Comparison of ENCODE assay signal across 8 mouse cellular contexts in genomic region chr5:35531586-35531985, GRCm38 (mm10). TPM values are rescaled to one million over a fixed set of nuclear protein-coding genes. Genes with fewer than 3 reads are reported as not detected.
A peak's percentile ranks its signal among the peaks of the same experiment; 100 is the strongest.
DNase-seq lines count a peak whose midpoint lies in the region; ATAC-seq and TF ChIP-seq lines count a peak whose summit lies in the region.
"Had no signal": no experiment of that assay in that cellular context is flagged by ENCODE, and none has a peak within 500 bp of the region (broad histone marks: within the 10 kb centered on the region; RNA-seq: fewer than 3 reads in every experiment).

No protein-coding gene starts in this region.

- ATAC-seq in midbrain, embryonic 14.5 days (ENCODE audit: low FRiP score, low TSS enrichment) = no peak; the same call in 1 of the 2 replicates
- ATAC-seq in midbrain, postnatal 0 days (ENCODE audit: low FRiP score) = no peak
- peak; percentile 77 for ATAC-seq in common myeloid progenitor, adult 5-6 weeks (replicated peaks; ENCODE audit: low read depth, poor library complexity, severe bottlenecking)
- no peak for ATAC-seq in limb, embryonic 11.5 days (ENCODE audit: insufficient number of reproducible peaks, low FRiP score, low TSS enrichment, low read depth)
- 0 out of 2 replicates have a peak, but pooled peaks have one; percentile 12 for ATAC-seq in stomach, embryonic 14.5 days (ENCODE audit: insufficient number of reproducible peaks, insufficient read depth, low FRiP score, low read depth)

- DNase-seq in midbrain, embryonic 14.5 days = peak; percentile 33
- DNase-seq in midbrain, postnatal 0 days (ENCODE audit: low spot score) = no peak
- peak; percentile 83 for DNase-seq in limb, embryonic 11.5 days (ENCODE audit: low spot score)
- DNase-seq in right cerebral cortex, adult 2 months (ENCODE audit: low spot score in 2 of 2) = no peak
- DNase-seq in left cerebral cortex, adult 8-10 months (ENCODE audit: low spot score in 2 of 2) = no peak

- H3K4me3 ChIP-seq in midbrain, embryonic 14.5 days (replicated peaks; ENCODE audit: low read depth, low read length) = no peak overlapping the region
- no peak overlapping the region for H3K4me3 ChIP-seq in midbrain, postnatal 0 days (ENCODE audit: low read depth, low read length)
- no peak overlapping the region for H3K4me3 ChIP-seq in limb, embryonic 11.5 days (ENCODE audit: low read depth, low read length)
- H3K4me3 ChIP-seq in stomach, embryonic 14.5 days (ENCODE audit: low read depth, low read length) = no peak overlapping the region
- H3K4me3 ChIP-seq: embryonic facial prominence, embryonic 15.5 days had no signal

- H3K9me3 ChIP-seq in midbrain, embryonic 14.5 days (ENCODE audit: control insufficient read depth, low read length) = no peaks in the 10 kb centered on the region
- H3K9me3 ChIP-seq in midbrain, postnatal 0 days (ENCODE audit: low read length) = no peaks in the 10 kb centered on the region
- no peaks in the 10 kb centered on the region for H3K9me3 ChIP-seq in limb, embryonic 11.5 days (ENCODE audit: control insufficient read depth, low read length)
- H3K9me3 ChIP-seq in stomach, embryonic 14.5 days (ENCODE audit: control insufficient read depth, low read depth, low read length) = no peaks in the 10 kb centered on the region
- H3K9me3 ChIP-seq: embryonic facial prominence, embryonic 15.5 days had no signal

- H3K9ac ChIP-seq in midbrain, embryonic 14.5 days (replicated peaks; ENCODE audit: low read length) = no peak overlapping the region
- H3K9ac ChIP-seq in midbrain, postnatal 0 days (replicated peaks; ENCODE audit: low read length, poor library complexity, severe bottlenecking) = no peak overlapping the region
- H3K9ac ChIP-seq in limb, embryonic 11.5 days (ENCODE audit: low read length) = no peak overlapping the region
- H3K9ac ChIP-seq in stomach, embryonic 14.5 days (replicated peaks; ENCODE audit: low read depth, low read length) = no peak overlapping the region
- H3K9ac ChIP-seq: embryonic facial prominence, embryonic 15.5 days had no signal

- H3K36me3 ChIP-seq in midbrain, embryonic 14.5 days (ENCODE audit: control insufficient read depth, insufficient read depth, low read length) = no peaks in the 10 kb centered on the region
- no peaks in the 10 kb centered on the region for H3K36me3 ChIP-seq in midbrain, postnatal 0 days (ENCODE audit: insufficient read depth, low read length)
- no peaks in the 10 kb centered on the region for H3K36me3 ChIP-seq in limb, embryonic 11.5 days (ENCODE audit: control insufficient read depth, insufficient read depth, low read length)
- no peaks in the 10 kb centered on the region for H3K36me3 ChIP-seq in stomach, embryonic 14.5 days (ENCODE audit: control insufficient read depth, insufficient read depth, low read length)
- H3K36me3 ChIP-seq: embryonic facial prominence, embryonic 15.5 days had no signal

- H3K27ac ChIP-seq in midbrain, embryonic 14.5 days (replicated peaks; ENCODE audit: low read depth, low read length) = no peak overlapping the region
- H3K27ac ChIP-seq in midbrain, postnatal 0 days (ENCODE audit: low read depth, low read length) = no peak overlapping the region
- no peak overlapping the region for H3K27ac ChIP-seq in limb, embryonic 11.5 days (replicated peaks; ENCODE audit: low read depth, low read length)
- H3K27ac ChIP-seq in stomach, embryonic 14.5 days (ENCODE audit: low read length) = no peak overlapping the region
- H3K27ac ChIP-seq: embryonic facial prominence, embryonic 15.5 days had no signal

- 16% methylated on average over 10 of the region's 10 CpGs for WGBS in midbrain, embryonic 14.5 days
- 17% methylated on average over 10 of the region's 10 CpGs for WGBS in midbrain, postnatal 0 days
- WGBS in limb, embryonic 11.5 days = 20% methylated on average over 10 of the region's 10 CpGs
- 11% methylated on average over 10 of the region's 10 CpGs for WGBS in stomach, embryonic 14.5 days

- TF ChIP-seq CTCF in midbrain, postnatal 0 days (IDR thresholded peaks at IDR 0.05) = no peak

- no peaks in the 10 kb centered on the region for H3K27me3 ChIP-seq in midbrain, embryonic 14.5 days (ENCODE audit: control insufficient read depth, insufficient read depth, low read length)
- peaks cover 1% of the 10 kb centered on the region; the same call in 1 of the 2 replicates for H3K27me3 ChIP-seq in midbrain, postnatal 0 days (ENCODE audit: insufficient read depth, low read length)
- no peaks in the 10 kb centered on the region for H3K27me3 ChIP-seq in limb, embryonic 11.5 days (ENCODE audit: control insufficient read depth, insufficient read depth, low read length)
- H3K27me3 ChIP-seq in stomach, embryonic 14.5 days (ENCODE audit: control insufficient read depth, insufficient read depth, low read length) = no peaks in the 10 kb centered on the region
- H3K27me3 ChIP-seq: embryonic facial prominence, embryonic 15.5 days had no signal

- no peaks in the 10 kb centered on the region for H3K4me1 ChIP-seq in midbrain, embryonic 14.5 days (ENCODE audit: control insufficient read depth, insufficient read depth, low read length)
- H3K4me1 ChIP-seq in midbrain, postnatal 0 days (ENCODE audit: insufficient read depth, low read length) = no peaks in the 10 kb centered on the region
- no peaks in the 10 kb centered on the region; the same call in 1 of the 2 replicates for H3K4me1 ChIP-seq in limb, embryonic 11.5 days (ENCODE audit: control insufficient read depth, insufficient read depth, low read length)
- H3K4me1 ChIP-seq in stomach, embryonic 14.5 days (ENCODE audit: control insufficient read depth, insufficient read depth, low read length) = no peaks in the 10 kb centered on the region

- 0 out of 2 replicates have a peak overlapping the region, but pooled peaks have one; percentile 15 for H3K4me2 ChIP-seq in midbrain, embryonic 14.5 days (ENCODE audit: low read length)
- H3K4me2 ChIP-seq in midbrain, postnatal 0 days (ENCODE audit: low read depth, low read length, poor library complexity, severe bottlenecking) = no peak overlapping the region
- no peak overlapping the region for H3K4me2 ChIP-seq in limb, embryonic 11.5 days (ENCODE audit: low read depth, severe bottlenecking)
- no peak overlapping the region for H3K4me2 ChIP-seq in stomach, embryonic 14.5 days (replicated peaks; ENCODE audit: low read depth, low read length)
- H3K4me2 ChIP-seq: embryonic facial prominence, embryonic 15.5 days had no signal

RNA-seq across cellular contexts. Expression of gene Cpz, which starts 6.1 kb away (rescaled TPM):
- polyA plus RNA-seq in midbrain, embryonic 14.5 days (2014; fragmentation: Nextera tagmentation; extraction: Ambion mirVana) = 0.79 TPM in 1 of 2 replicates, not detected in the other
- total RNA-seq in midbrain, postnatal 0 days (2014; rRNA removed) = 8.9 and 19.2 TPM in 2 replicates
- polyA plus RNA-seq in midbrain, postnatal 0 days (2015; fragmentation: Nextera tagmentation; extraction: Ambion mirVana) = 1.7 and 2.3 TPM in 2 replicates
- total RNA-seq in common myeloid progenitor, adult 5-6 weeks (2017) = not detected in 2 replicates
- polyA plus RNA-seq in limb, embryonic 11.5 days (2014; fragmentation: Nextera tagmentation; extraction: Ambion mirVana) = 2.2 and 3.7 TPM in 2 replicates
- 4.8 and 6.6 TPM in 2 replicates for polyA plus RNA-seq in stomach, embryonic 14.5 days (2014; fragmentation: Nextera tagmentation; extraction: Ambion mirVana)
- under 1 TPM; 0.14 to 0.51 (median 0.20) TPM for total RNA-seq in left cerebral cortex, adult 8-10 months (2022)

RNA-seq across cellular contexts. Expression of gene Trmt44, which starts 43.3 kb away (rescaled TPM):
- polyA plus RNA-seq in midbrain, embryonic 14.5 days (2014; fragmentation: Nextera tagmentation; extraction: Ambion mirVana) = 7.3 and 7.4 TPM in 2 replicates
- total RNA-seq in midbrain, postnatal 0 days (2014; rRNA removed) = 5.8 and 11.3 TPM in 2 replicates
- 3.4 and 4.9 TPM in 2 replicates for polyA plus RNA-seq in midbrain, postnatal 0 days (2015; fragmentation: Nextera tagmentation; extraction: Ambion mirVana)
- total RNA-seq in common myeloid progenitor, adult 5-6 weeks (2017) = 6.6 and 7.4 TPM in 2 replicates
- 10.0 and 11.2 TPM in 2 replicates for polyA plus RNA-seq in limb, embryonic 11.5 days (2014; fragmentation: Nextera tagmentation; extraction: Ambion mirVana)
- 8.7 and 8.9 TPM in 2 replicates for polyA plus RNA-seq in stomach, embryonic 14.5 days (2014; fragmentation: Nextera tagmentation; extraction: Ambion mirVana)
- total RNA-seq in left cerebral cortex, adult 8-10 months (2022) = 1 to 10 TPM; 7.2 to 7.9 (median 7.5) TPM

RNA-seq across cellular contexts. Expression of gene Acox3, which starts 51.3 kb away (rescaled TPM):
- polyA plus RNA-seq in midbrain, embryonic 14.5 days (2014; fragmentation: Nextera tagmentation; extraction: Ambion mirVana) = 15.3 and 19.0 TPM in 2 replicates
- 27.5 and 29.5 TPM in 2 replicates for total RNA-seq in midbrain, postnatal 0 days (2014; rRNA removed)
- polyA plus RNA-seq in midbrain, postnatal 0 days (2015; fragmentation: Nextera tagmentation; extraction: Ambion mirVana) = 13.5 and 15.6 TPM in 2 replicates
- 20.4 and 21.1 TPM in 2 replicates for total RNA-seq in common myeloid progenitor, adult 5-6 weeks (2017)
- polyA plus RNA-seq in limb, embryonic 11.5 days (2014; fragmentation: Nextera tagmentation; extraction: Ambion mirVana) = 9.7 and 9.9 TPM in 2 replicates
- polyA plus RNA-seq in stomach, embryonic 14.5 days (2014; fragmentation: Nextera tagmentation; extraction: Ambion mirVana) = 13.9 and 18.3 TPM in 2 replicates
- 10 to 100 TPM; 36.4 to 40.2 (median 37.8) TPM for total RNA-seq in left cerebral cortex, adult 8-10 months (2022)

Comparison
In these comparisons a context has a peak if more than half of its experiments do, and no peak if none do; other contexts are left out.
1. DNase-seq: peak in midbrain, embryonic 14.5 days (single experiment) and limb, embryonic 11.5 days (single experiment); none in midbrain, postnatal 0 days (single experiment), right cerebral cortex, adult 2 months (0 of 2) and left cerebral cortex, adult 8-10 months (0 of 2).
2. ATAC-seq: peak in common myeloid progenitor, adult 5-6 weeks (single experiment) and stomach, embryonic 14.5 days (single experiment); none in midbrain, embryonic 14.5 days (single experiment), midbrain, postnatal 0 days (single experiment) and limb, embryonic 11.5 days (single experiment).